Mouse (Mus musculus) ovary, postnatal 14 days (tissue): ENCODE results near the gene Palm3.

Source experiments
- DNase-seq: peaks from one replicate; pipeline ENCODE4 v3.0.0; 2022; ENCODE audit warnings: low spot score

The Palm3 gene

DNA sequence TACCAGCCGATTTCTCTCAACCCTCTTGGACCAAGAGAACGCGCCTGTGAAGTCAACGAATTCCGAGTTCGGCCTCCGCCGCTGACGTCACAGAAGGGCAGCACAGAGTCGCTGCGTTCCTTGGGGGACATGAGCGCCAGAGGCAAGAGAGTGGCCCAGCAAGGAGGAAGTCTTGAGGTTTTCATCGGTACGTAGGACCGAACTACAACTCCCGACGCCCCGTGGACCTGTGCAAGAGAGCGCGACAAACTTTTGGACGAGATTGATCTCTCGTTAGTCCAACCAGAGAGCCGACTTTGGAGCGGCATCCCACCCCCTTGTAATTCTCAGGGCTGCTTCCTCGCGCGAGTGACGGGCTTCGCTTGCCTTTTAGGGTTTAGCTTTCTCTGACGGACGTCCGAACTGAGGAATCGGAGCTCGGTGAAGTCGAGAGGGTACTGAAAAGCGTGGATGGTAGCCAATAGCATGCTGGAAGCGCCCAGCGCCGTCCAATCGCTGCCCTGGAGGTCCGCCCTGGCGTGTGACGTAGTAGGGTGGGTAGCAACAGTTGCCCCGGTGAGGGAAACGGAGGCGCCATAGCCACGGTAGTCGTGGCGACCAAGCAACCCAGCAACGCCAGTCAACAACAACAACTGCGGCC lies 45.1 kb downstream of the Palm3 start, which contains the start of gene Rfx1:
Gene Rfx1 (plus strand): TSS at position 544 of the 640 bp plus-strand sequence.
- DNase-seq, result peak; percentile 98

- peak; percentile 99 for DNase-seq
Measured at GRCm38 (mm10) chr8:84067047-84067573, 45.8 kb downstream of the Palm3 start.

GRCm38 (mm10) chr8:84067911-84068310 lies 46.6 kb downstream of the Palm3 start:
- DNase-seq, result no peak

GRCm38 (mm10) chr8:84068316-84069035 lies 47.2 kb downstream of the Palm3 start:
- DNase-seq, result no peak

GRCm38 (mm10) chr8:84069169-84069568 lies 47.9 kb downstream of the Palm3 start:
- DNase-seq, result no peak

GRCm38 (mm10) chr8:84069750-84070149 lies 48.5 kb downstream of the Palm3 start:
- DNase-seq, result no peak

DNA sequence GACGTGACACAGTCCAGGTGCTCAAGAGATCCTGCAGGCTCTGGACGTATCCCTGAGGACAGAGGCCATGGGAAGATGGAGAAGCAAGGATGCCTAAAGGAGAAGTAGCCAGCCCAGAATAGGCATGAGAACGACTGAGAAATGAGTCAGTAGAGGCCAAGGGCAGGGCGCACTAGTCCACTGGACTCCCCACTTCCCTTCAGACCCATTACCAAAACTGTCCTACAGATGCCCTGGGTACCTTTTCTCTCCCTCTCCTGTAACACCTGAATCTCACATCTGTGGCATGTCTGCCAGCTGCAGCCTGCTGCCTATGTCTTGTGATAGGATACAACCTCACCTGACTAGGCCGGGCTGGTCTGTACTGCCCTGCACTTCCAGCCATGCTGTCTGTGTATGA lies 49.0 kb downstream of the Palm3 start:
- no peak for DNase-seq

- DNase-seq, result no peak
Measured at GRCm38 (mm10) chr8:84070667-84071066, 49.4 kb downstream of the Palm3 start.

DNA sequence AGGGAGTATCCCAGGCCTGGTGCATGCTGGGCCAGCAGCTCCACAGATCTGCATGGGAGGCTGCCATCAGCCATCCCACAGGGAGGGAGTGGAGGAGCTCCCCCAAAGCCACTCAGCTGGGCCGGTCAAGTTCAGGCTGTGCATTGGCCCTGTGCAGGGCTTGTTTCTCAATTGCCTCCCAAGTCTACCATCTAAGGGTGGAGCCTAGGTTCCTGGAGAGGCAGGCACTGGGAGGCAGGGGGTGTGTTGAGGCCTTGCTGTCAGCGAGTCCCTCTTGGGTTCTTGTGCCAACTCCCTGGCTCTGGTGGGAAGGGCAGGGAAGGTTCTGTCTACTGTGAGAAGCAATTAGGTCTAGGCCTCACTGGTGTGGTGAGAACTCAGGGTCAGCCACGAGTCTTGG lies 50.6 kb downstream of the Palm3 start:
- DNase-seq, result no peak

DNA sequence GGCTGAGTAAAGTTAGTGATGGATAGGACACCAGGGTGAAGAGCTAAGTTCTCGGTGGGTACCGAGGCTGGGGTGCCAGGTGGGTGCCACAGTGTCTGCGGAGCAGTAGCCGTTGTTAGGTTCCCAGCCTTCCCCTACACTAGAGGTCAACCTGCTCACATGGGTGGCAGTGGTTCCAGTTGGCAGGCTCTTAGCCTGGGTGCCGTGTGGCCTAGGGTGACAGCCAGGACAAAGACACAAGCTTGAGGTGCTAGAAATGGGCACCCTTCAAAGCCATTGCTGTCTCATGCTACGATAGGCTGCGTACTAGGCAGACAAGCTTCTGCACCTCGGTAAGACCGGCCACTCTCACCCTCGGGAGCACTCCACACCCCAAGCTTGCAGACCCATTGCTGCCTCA lies 51.0 kb downstream of the Palm3 start:
- DNase-seq, result no peak

DNA sequence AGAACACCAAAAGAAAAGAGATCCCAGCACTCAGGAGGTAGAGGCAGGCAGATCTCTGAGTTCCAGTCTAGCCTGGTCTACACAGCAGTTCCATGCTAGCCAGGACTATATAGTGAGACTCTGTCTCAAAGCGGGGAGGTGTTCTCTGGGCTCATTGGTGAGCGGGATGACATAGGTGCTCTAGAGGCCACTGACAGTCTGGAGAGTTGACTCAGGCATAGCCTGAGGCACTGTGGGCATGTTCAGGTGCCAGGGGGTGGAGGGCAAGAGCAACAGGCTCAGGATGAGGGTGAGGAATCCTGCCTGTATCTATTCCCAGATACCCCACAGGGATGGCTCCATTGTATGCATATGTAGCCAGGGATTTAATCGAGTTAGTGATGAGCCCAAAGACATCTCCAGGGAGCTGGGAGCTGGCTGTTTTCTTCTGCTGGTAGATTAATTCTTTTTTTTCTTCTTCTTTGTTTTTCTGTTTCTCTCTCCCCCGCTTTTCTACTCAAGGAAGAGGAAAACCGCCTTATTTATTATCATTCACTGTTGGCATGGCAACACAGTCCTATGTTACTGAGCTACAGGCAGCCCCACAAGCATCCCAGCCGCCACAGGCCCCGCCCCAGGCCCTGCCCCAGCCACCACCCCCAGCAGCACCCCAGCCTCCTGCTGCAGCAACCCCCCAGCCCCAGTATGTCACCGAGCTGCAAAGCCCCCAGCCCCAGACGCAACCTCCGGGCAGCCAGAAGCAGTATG lies 52.1 kb downstream of the Palm3 start:
- no peak for DNase-seq

DNA sequence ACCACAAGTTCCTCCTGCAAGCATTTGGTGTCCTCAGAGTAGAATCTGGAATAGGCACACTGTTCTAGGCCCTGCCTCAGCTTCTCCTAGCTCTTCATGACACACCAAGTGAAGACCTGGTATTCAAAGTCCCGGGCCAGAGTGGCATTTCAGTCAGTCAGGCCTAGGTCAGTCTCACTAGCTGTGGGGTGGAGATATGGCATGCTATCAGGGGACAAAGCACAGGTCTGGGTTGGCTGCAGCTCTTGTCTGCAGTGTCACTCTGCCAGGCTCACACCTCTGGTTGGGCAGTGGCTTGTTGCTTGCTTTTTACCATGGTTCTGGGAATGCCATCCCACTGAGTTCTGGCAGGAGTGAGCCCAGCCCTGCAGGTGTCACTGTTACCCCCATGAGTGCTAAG lies 55.1 kb downstream of the Palm3 start:
- DNase-seq, result no peak

- DNase-seq, result no peak
Measured at GRCm38 (mm10) chr8:84076849-84077248, 55.6 kb downstream of the Palm3 start.

DNA sequence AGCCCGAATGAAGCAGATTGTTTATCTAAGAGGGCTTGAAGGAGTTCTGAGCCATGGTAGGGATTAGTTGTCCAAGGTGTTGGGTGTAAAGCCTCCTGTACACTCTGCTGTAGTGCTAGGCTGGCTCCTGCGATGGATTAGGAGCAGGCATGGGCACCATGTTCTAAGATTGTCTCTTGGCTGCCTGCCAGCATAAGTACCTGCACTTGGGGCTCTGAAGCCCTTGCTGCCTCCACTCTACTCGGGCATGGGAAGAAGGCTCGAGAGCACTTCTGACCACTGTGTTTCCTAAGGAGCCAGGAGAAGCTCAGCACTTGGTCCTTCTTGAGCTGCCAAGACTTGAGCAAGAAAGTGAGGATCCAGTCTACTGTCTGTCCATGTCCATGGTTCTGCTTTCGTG lies 57.9 kb downstream of the Palm3 start:
- no peak for DNase-seq
